Mouse (Mus musculus): Measurements from ENCODE around the gene Tmem130. TPM values are rescaled to one million over a fixed set of nuclear protein-coding genes. Genes with fewer than 3 reads are reported as not detected.
"Not testable (repeated sequence)": the region's sequence is repeated elsewhere in the genome, so short reads cannot be mapped to it uniquely, and the experiment has no call there.

Gene Tmem130
- polyA plus RNA-seq, 1 experiment from 2014 or later: 2.1 TPM

DNA sequence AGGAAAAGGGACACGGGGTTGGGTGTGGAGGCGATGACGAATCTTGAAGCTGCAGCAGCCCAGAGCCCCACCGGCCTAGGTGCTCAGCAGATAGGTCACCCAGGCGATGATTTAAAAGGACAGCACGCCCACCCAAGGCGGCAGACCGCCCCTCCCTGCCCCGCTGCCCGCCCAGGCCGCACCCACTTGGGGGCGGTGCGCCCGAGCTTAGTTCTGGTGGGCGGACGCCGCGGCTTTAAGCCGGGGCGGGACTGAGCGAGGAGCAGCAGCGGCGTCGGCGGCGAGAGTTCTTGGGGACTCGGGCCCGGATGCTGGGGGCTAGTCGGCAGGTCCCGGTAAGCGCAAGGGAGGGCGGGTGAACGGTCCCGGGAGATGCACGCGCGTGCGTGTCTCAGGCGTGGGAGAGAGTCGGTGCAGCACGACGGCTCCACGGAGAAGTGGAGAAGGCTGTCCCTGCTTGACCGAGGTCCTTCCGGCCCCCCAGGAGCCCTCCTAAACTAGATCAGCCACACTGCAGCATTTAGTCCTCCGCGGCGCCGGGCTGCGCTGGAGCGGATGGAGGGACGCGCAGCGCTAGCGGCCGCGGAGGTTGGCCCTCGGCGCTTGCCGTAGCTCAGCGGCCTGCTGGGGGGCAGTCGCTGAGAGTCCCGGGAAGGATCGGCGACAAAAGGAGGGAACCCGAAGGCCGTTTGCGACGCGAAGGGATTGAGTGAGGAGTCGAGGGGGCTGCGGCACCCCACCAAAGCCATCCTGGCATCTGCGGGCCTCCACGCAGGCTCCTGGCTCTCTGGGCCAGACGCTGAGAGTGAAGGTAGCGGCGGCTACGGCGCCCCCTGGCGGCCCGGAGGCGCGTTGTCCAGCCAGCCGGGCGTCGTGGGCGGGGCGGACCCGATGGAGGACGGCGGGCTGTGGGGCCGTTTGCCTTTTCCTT lies 6.6 kb upstream of the Tmem130 start:
- H3K9me3 ChIP-seq: no peaks in the 10 kb centered on the region

DNA sequence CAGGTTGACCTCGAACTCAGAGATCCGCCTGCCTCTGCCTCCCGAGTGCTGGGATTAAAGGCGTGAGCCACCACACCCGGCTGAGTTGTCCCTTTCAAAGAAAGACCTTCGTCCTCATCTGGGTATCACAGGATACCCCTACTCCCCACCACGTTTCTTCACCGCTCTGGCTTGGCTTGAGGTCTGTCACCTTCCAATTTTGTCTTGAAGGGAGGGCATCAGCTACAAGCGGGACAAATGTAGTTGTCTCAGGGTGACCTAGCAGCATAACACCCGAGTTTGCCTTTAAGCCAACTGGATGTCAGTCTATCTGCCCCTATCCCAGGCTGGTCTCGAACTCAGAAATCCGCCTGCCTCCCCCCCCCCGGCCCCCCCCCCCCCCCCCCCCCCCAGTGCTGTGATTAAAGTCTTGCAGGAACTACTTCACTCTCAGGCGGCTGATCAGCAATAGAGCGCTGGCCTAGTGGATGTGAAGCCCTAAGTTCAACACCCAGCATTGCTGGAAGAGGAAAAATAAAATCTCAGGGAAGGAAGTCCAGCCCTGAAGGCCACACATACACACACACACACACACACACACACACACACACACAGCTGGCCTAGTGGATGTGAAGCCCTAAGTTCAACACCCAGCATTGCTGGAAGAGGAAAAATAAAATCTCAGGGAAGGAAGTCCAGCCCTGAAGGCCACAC lies 5.6 kb upstream of the Tmem130 start, which contains the start of gene Trrap:
Trrap (plus strand) TSS at position 627 of the 693 bp plus-strand sequence.
- peak within 1 kb of the TSS; percentile 84 for H3K4me2 ChIP-seq
- H3K9me3 ChIP-seq; ATAC-seq (ENCODE audit: insufficient number of reproducible peaks, insufficient read depth, low FRiP score, low TSS enrichment, low read depth): not testable (repeated sequence)
- peaks cover 20% of the 10 kb centered on the region for H3K36me3 ChIP-seq
- peaks cover 12% of the 10 kb centered on the region for H3K4me1 ChIP-seq
- peak within 1 kb of the TSS; percentile 89 for H3K4me3 ChIP-seq
- peak within 1 kb of the TSS; percentile 98 for H3K27ac ChIP-seq
- H3K9ac ChIP-seq: peak within 1 kb of the TSS; percentile 94
- peaks cover 11% of the 10 kb centered on the region for H3K27me3 ChIP-seq
- WGBS: 80% methylated on average over 13 of the region's 15 CpGs

More for the DNA sequence above, 6.6 kb upstream of the Tmem130 start:
- peak overlapping the region; percentile 84 for H3K4me2 ChIP-seq
- WGBS: 1% methylated on average over 84 of the region's 92 CpGs
- peaks cover 12% of the 10 kb centered on the region for H3K4me1 ChIP-seq
- H3K4me3 ChIP-seq: peak overlapping the region; percentile 89
- H3K36me3 ChIP-seq: peaks cover 26% of the 10 kb centered on the region
- ATAC-seq (ENCODE audit: insufficient number of reproducible peaks, insufficient read depth, low FRiP score, low TSS enrichment, low read depth): peak; percentile 92
- H3K27me3 ChIP-seq: peaks cover 3% of the 10 kb centered on the region; the same call in 1 of the 2 replicates
- peak overlapping the region; percentile 94 for H3K9ac ChIP-seq
- H3K27ac ChIP-seq: peak overlapping the region; percentile 98

DNA sequence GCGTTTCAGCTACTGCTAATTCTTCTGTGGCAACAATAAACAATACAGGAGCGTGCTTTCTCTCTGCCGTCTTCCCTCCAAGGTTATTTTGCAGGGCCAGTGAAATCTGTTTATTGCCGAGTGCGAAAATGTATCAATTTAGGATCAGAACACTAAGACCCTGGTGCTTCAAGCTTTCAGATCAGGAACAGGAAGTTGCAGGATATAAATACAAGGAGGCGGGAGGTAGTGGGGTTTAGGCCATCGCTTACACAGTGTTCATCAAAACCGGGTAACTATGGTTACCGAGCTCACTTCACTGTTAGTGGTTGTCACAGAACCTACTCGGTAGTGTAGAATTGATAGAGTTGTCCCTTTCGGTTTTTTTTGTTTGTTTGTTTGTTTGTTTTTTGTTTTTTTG lies 5.0 kb upstream of the Tmem130 start:
- H3K4me2 ChIP-seq: no peak overlapping the region
- H3K36me3 ChIP-seq: peaks cover 15% of the 10 kb centered on the region
- H3K9ac ChIP-seq: no peak overlapping the region
- no peak overlapping the region for H3K27ac ChIP-seq
- WGBS: 85% methylated on average over 11 of the region's 11 CpGs
- no peak overlapping the region for H3K4me3 ChIP-seq
- H3K27me3 ChIP-seq: peaks cover 17% of the 10 kb centered on the region
- ATAC-seq (ENCODE audit: insufficient number of reproducible peaks, insufficient read depth, low FRiP score, low TSS enrichment, low read depth): no peak
- peaks cover 13% of the 10 kb centered on the region for H3K4me1 ChIP-seq
- no peaks in the 10 kb centered on the region for H3K9me3 ChIP-seq

DNA sequence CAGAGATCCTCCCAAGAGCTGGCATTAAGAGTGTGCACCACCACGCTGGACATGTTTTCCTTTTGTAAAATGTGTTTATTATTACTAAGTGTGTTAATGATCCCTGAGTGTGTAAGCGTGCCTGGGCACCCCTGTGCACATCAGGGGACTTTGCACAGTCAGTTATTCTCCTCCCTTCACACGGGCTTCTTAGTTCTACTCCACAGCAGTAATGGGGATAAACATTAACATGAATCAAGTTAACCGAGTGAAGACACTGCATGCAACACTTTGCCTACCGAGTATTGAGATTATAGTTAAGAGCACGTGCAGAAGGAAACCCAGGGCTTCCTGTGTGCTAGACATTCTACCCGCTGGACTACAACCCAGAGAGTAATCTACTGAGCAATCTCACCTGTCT lies 4.4 kb upstream of the Tmem130 start:
- H3K9ac ChIP-seq: no peak overlapping the region
- H3K9me3 ChIP-seq: no peaks in the 10 kb centered on the region
- WGBS: 80% methylated on average over 7 of the region's 7 CpGs
- no peak for ATAC-seq (ENCODE audit: insufficient number of reproducible peaks, insufficient read depth, low FRiP score, low TSS enrichment, low read depth)
- peaks cover 9% of the 10 kb centered on the region for H3K36me3 ChIP-seq
- H3K4me3 ChIP-seq: no peak overlapping the region
- H3K4me1 ChIP-seq: peaks cover 19% of the 10 kb centered on the region
- H3K27me3 ChIP-seq: peaks cover 23% of the 10 kb centered on the region
- no peak overlapping the region for H3K4me2 ChIP-seq
- no peak overlapping the region for H3K27ac ChIP-seq

DNA sequence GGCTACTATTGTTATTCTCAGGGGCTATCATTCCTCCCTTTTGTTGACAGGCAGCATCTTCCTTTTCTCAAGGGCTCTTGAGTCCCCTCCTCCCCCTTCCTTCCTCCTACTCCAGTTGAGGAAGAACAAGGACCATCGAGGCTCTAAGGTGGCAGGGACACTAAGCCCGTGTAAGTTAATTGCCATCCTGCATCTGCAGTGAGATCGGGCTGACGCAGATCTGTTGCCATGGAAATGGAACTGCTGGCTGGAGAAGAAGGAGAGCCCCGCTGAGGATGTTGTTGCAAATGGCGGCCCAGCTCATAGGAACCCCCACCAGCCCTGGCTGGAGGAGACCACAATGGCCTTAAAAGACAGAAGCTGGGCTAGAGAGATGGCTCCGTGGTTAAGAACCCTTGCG lies 3.2 kb downstream of the Tmem130 start:
- no peaks in the 10 kb centered on the region for H3K36me3 ChIP-seq
- WGBS: 12% methylated on average over 8 of the region's 8 CpGs
- ATAC-seq (ENCODE audit: insufficient number of reproducible peaks, insufficient read depth, low FRiP score, low TSS enrichment, low read depth): no peak
- no peaks in the 10 kb centered on the region for H3K9me3 ChIP-seq
- no peak overlapping the region for H3K27ac ChIP-seq
- H3K4me1 ChIP-seq: peaks cover 9% of the 10 kb centered on the region
- no peak overlapping the region for H3K4me2 ChIP-seq
- H3K9ac ChIP-seq: no peak overlapping the region
- peaks cover 31% of the 10 kb centered on the region for H3K27me3 ChIP-seq
- H3K4me3 ChIP-seq: no peak overlapping the region

DNA sequence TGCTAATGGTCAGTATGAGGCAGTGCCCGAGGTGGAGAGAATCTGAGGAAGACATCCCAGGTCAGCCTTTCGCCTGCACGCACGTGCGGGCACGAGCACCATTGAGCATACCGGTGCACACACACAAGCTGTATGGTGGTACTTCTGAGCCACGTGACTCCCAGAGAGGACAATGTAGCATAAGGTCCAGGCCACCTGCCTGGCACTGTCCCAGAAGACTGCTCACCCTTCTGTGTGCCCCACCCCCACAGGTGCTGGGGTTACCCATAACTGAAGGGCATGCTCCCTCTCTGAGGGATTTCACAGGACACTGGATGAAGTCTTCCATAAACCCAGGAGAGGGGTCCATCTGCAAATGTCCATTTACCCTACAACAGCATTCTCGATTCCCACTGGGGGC lies 4.2 kb downstream of the Tmem130 start:
- H3K9me3 ChIP-seq: no peaks in the 10 kb centered on the region
- no peak overlapping the region for H3K27ac ChIP-seq
- H3K9ac ChIP-seq: no peak overlapping the region
- 77% methylated on average over 9 of the region's 9 CpGs for WGBS
- no peaks in the 10 kb centered on the region for H3K36me3 ChIP-seq
- no peak for ATAC-seq (ENCODE audit: insufficient number of reproducible peaks, insufficient read depth, low FRiP score, low TSS enrichment, low read depth)
- peaks cover 11% of the 10 kb centered on the region for H3K4me1 ChIP-seq
- no peak overlapping the region for H3K4me2 ChIP-seq
- H3K4me3 ChIP-seq: no peak overlapping the region
- peaks cover 23% of the 10 kb centered on the region for H3K27me3 ChIP-seq

DNA sequence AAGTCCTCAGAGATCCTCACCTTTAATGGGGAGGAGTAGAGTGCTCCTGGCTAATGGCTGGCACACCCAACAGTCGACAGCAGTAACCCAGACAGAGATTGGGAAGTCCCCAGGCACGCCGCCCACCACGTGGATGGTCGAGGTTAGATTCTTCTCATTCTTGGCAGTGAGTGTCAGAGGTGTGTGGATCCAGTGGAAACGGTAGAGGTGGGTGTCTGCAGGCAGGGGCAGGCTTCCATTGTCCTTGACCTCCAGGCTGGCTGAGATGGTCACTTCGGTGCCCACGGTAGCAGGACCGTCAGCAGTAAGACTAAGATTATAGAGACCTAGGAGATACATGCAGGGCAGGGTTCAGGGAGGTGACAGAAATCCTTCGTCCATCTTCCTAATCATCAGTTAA lies 6.4 kb downstream of the Tmem130 start:
- Histone ChIP-seq H3K9me3 (no peaks in the 10 kb centered on the region), H3K36me3 (no peaks in the 10 kb centered on the region), H3K9ac (no peak overlapping the region), H3K4me3 (no peak overlapping the region), H3K4me1 (peaks cover 3% of the 10 kb centered on the region; the same call in 1 of the 2 replicates), H3K27ac (no peak overlapping the region), H3K4me2 (no peak overlapping the region), H3K27me3 (peaks cover 3% of the 10 kb centered on the region)
- 82% methylated on average over 10 of the region's 10 CpGs for WGBS
- no peak for ATAC-seq (ENCODE audit: insufficient number of reproducible peaks, insufficient read depth, low FRiP score, low TSS enrichment, low read depth)

DNA sequence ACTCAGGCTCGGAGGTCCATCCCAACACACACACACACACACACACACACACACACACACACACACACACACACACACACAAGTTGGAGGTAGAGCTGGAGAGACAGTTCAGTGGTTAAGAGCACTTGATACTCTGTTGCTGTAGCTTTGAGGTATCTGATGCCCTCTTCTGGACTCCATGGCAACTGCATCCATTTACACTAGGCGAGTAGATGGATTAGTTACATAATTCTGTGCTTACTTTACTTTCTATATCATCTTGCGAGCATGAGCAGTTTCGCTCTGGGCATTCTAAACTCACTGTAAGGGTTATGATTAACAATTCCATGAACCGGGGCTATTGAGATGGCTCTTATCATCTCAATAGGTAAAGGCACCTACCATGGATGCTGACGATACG lies 8.6 kb downstream of the Tmem130 start:
- 56% methylated on average over 7 of the region's 7 CpGs for WGBS
- peaks cover 3% of the 10 kb centered on the region; the same call in 1 of the 2 replicates for H3K4me1 ChIP-seq
- ATAC-seq (ENCODE audit: insufficient number of reproducible peaks, insufficient read depth, low FRiP score, low TSS enrichment, low read depth): no peak
- H3K27me3 ChIP-seq: no peaks in the 10 kb centered on the region
- no peak overlapping the region for H3K27ac ChIP-seq
- H3K4me2 ChIP-seq: no peak overlapping the region
- no peaks in the 10 kb centered on the region for H3K36me3 ChIP-seq
- H3K9ac ChIP-seq: no peak overlapping the region
- H3K4me3 ChIP-seq: no peak overlapping the region
- no peaks in the 10 kb centered on the region for H3K9me3 ChIP-seq

DNA sequence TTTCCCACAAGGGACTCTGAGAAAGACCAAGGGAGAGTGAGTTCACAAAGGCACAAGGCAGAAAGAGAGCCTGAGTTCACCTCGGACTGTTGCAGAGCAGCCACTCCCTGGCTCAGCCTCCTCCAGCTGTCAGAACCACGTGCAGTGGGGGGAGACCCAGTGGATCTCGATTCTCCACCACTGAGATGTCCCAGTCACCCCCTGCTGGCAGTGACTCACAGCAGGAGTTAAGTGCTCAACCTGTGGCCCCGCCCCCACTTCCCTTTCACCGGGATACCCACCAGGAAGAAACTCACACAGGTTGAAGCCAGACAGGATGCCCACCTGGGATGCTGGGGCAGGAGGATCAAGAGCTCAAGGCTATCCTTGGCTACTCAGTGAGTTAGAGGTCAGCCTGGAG lies 9.2 kb downstream of the Tmem130 start:
- Histone ChIP-seq H3K27ac (no peak overlapping the region), H3K36me3 (no peaks in the 10 kb centered on the region), H3K4me1 (peaks cover 3% of the 10 kb centered on the region; the same call in 1 of the 2 replicates), H3K9ac (no peak overlapping the region), H3K27me3 (no peaks in the 10 kb centered on the region), H3K9me3 (no peaks in the 10 kb centered on the region), H3K4me3 (no peak overlapping the region), H3K4me2 (0 out of 2 replicates have a peak overlapping the region, but pooled peaks have one; percentile 3)
- no peak for ATAC-seq (ENCODE audit: insufficient number of reproducible peaks, insufficient read depth, low FRiP score, low TSS enrichment, low read depth)
- WGBS: 15% methylated on average over 5 of the region's 5 CpGs

DNA sequence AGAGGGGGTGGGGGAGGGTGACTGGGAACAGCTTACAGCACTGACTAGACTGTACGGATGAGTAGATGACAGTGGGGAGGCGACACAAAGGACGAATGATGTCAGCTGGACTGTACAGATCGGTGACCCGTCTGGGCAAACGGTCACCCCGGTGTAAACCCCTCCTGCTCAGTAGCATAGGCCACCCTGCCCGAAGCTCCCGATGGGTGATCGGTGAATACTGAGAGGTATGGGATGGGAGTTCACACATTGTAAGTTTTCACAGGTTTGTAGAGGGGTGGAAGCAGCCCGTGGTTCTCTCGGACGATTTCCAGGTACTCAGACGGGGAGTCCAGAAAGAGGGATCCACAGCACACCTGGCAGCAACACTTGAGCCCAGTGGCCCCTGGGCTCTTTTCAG lies 24.5 kb downstream of the Tmem130 start:
- ATAC-seq (ENCODE audit: insufficient number of reproducible peaks, insufficient read depth, low FRiP score, low TSS enrichment, low read depth): no peak
- no peak overlapping the region for H3K4me3 ChIP-seq
- WGBS: 88% methylated on average over 14 of the region's 14 CpGs

DNA sequence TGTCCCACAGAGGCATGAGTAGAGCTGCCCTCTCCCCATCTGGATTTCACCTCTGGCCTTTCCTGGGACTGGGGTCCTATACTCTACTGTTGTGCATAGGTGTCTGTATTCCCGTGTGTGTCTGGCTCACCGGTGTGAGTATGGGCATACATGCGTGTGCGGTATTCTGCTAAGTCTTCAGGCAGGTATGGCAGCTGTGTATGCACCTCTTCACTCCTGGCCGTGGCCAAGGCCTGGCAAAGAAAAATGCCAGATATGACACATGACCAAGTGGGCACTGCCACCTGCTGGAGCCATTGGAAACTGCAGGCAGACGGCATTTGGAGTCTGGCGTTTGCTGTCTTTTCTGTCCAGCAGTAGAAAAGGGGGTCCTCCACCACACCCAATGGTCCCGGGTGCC lies 26.7 kb downstream of the Tmem130 start:
- H3K9me3 ChIP-seq: no peaks in the 10 kb centered on the region
- no peaks in the 10 kb centered on the region for H3K27me3 ChIP-seq
- H3K9ac ChIP-seq: no peak overlapping the region
- H3K4me1 ChIP-seq: no peaks in the 10 kb centered on the region
- H3K4me2 ChIP-seq: no peak overlapping the region
- no peak overlapping the region for H3K27ac ChIP-seq
- no peak overlapping the region for H3K4me3 ChIP-seq
- 29% methylated on average over 8 of the region's 8 CpGs for WGBS
- H3K36me3 ChIP-seq: no peaks in the 10 kb centered on the region
- no peak; the same call in 1 of the 2 replicates for ATAC-seq (ENCODE audit: insufficient number of reproducible peaks, insufficient read depth, low FRiP score, low TSS enrichment, low read depth)

More for the DNA sequence above, 24.5 kb downstream of the Tmem130 start:
- Histone ChIP-seq H3K27ac (no peak overlapping the region), H3K9ac (no peak overlapping the region), H3K27me3 (no peaks in the 10 kb centered on the region), H3K9me3 (no peaks in the 10 kb centered on the region), H3K4me1 (no peaks in the 10 kb centered on the region), H3K4me2 (no peak overlapping the region), H3K36me3 (no peaks in the 10 kb centered on the region)

Measured in embryonic facial prominence, embryonic 13.5 days (tissue).